Mouse (Mus musculus) cortical plate, adult 2 months (tissue): ENCODE measurements around the gene Polr2l. TPM values are rescaled to one million over a fixed set of nuclear protein-coding genes. Genes with fewer than 3 reads are reported as not detected.
A peak's percentile ranks its signal among the peaks of the same experiment; 100 is the strongest.

Experiments used
- H3K27ac ChIP-seq: fragments of 200-500 bp; 2 replicates; pipeline ENCODE4 v1.5.1; 2012; ENCODE audit warnings: low read length, control low read depth, inconsistent platforms; ENCODE audit not compliant: insufficient read depth
- H3K4me1 ChIP-seq: fragments of 200-500 bp; 2 replicates; pipeline ENCODE4 v1.6.1; 2011; ENCODE audit warnings: low read length; ENCODE audit not compliant: control insufficient read depth, insufficient read depth
- H3K4me3 ChIP-seq: fragments of 200-500 bp; 2 replicates; pipeline ENCODE4 v1.5.1; 2011; ENCODE audit warnings: mild to moderate bottlenecking, low read length, control low read depth; ENCODE audit not compliant: insufficient read depth
- CTCF ChIP-seq: fragments of 200-500 bp; IDR thresholded peaks from 2 replicates; pipeline ENCODE4 v1.5.1; 2011; ENCODE audit warnings: mild to moderate bottlenecking, control low read depth, low read length; ENCODE audit not compliant: insufficient read depth; ENCODE audit errors: extremely low read depth
- POLR2A ChIP-seq: fragments of 200-500 bp; IDR thresholded peaks from 2 replicates; pipeline ENCODE4 v1.6.1; 2011; ENCODE audit warnings: mild to moderate bottlenecking, low read length, control low read depth; ENCODE audit not compliant: insufficient read depth; ENCODE audit errors: extremely low read depth
- polyA plus RNA-seq: library from polyadenylated mRNA; depleted of rRNA; stranded (reverse); fragments of >200 nt; gene quantifications from 2 replicates; pipeline ENCODE4 v1.2.3, GENCODE M21; 2012

The Polr2l gene
- polyA plus RNA-seq, 1 experiment: 52.1 TPM

GRCm38 (mm10) chr7:141437178-141438120 is 37.5 kb downstream of the Polr2l start, which contains the start of gene Slc25a22:
Gene Slc25a22 (minus strand): TSS chr7:141437892.
- Histone ChIP-seq H3K4me1 (peaks cover 6% of the 10 kb centered on the region), H3K4me3 (peak within 1 kb of the TSS; percentile 75), H3K27ac (peak within 1 kb of the TSS; percentile 79)
- peak; percentile 72 for TF ChIP-seq POLR2A
- peak; percentile 53 for TF ChIP-seq CTCF

DNA sequence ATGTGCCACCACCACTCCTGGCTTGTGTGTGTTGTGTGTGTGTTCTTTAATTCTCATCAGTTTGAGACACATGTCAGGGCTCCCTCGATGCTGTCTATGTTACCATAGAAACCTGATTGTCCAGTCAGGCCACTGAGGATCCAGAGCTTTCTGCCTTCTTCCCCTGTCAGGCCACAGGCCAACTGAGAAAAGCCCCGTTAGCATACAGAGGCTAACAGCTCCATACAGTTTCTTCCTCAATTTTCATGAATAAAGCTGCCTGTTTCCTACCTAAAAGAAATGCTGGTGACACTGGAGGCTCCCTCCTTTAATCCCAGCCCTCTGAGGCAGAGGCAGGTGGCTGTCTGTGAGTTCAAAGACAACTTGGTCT is 38.4 kb downstream of the Polr2l start:
- peak overlapping the region; percentile 75; the same call in 1 of the 2 replicates for H3K4me3 ChIP-seq
- no peak overlapping the region for H3K27ac ChIP-seq
- peaks cover 6% of the 10 kb centered on the region for H3K4me1 ChIP-seq
- TF ChIP-seq CTCF: no peak
- no peak for TF ChIP-seq POLR2A

- TF ChIP-seq POLR2A (no peak), CTCF (no peak)
- Histone ChIP-seq H3K27ac (peak overlapping the region; percentile 50; the same call in 1 of the 2 replicates), H3K4me1 (peaks cover 6% of the 10 kb centered on the region), H3K4me3 (peak overlapping the region; percentile 48; the same call in 1 of the 2 replicates)
Measured at GRCm38 (mm10) chr7:141435856-141436522, 38.9 kb downstream of the Polr2l start.

GRCm38 (mm10) chr7:141435129-141435855 is 39.6 kb downstream of the Polr2l start:
- peak; percentile 83; the same call in 1 of the 2 replicates for TF ChIP-seq POLR2A
- TF ChIP-seq CTCF: no peak
- Histone ChIP-seq H3K4me1 (peaks cover 6% of the 10 kb centered on the region), H3K4me3 (peak overlapping the region; percentile 48), H3K27ac (peak overlapping the region; percentile 50; the same call in 1 of the 2 replicates)

DNA sequence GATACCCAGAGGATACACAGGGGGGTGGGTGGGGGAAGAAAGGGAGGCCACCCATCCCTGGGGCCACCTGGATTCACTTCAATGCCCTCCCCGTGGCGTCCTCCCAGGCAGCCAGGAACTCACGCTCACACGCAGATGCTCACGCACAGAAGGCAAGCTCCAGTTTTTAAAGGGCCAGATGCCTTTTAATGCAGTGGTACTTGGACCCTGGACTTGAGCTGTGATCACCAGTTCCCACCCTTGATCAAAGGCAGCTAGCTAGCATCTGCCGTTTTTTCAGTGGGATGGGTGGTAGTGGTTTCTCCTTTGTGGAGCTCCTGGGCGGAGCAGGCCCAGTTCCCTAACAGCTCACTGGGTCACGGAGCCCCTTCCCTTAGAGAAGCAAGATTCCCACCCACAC is 40.5 kb downstream of the Polr2l start:
- Histone ChIP-seq H3K27ac (0 out of 2 replicates have a peak overlapping the region, but pooled peaks have one; percentile 22), H3K4me3 (peak overlapping the region; percentile 48), H3K4me1 (peaks cover 6% of the 10 kb centered on the region)
- peak; percentile 64; the same call in 1 of the 2 replicates for TF ChIP-seq POLR2A
- TF ChIP-seq CTCF: no peak

GRCm38 (mm10) chr7:141433517-141434400 is 41.2 kb downstream of the Polr2l start:
- Histone ChIP-seq H3K27ac (no peak overlapping the region), H3K4me1 (peaks cover 6% of the 10 kb centered on the region), H3K4me3 (peak overlapping the region; percentile 48)
- no peak for TF ChIP-seq POLR2A
- no peak for TF ChIP-seq CTCF

- TF ChIP-seq POLR2A (no peak), CTCF (no peak)
Measured at GRCm38 (mm10) chr7:141432741-141433516, 42.0 kb downstream of the Polr2l start.

DNA sequence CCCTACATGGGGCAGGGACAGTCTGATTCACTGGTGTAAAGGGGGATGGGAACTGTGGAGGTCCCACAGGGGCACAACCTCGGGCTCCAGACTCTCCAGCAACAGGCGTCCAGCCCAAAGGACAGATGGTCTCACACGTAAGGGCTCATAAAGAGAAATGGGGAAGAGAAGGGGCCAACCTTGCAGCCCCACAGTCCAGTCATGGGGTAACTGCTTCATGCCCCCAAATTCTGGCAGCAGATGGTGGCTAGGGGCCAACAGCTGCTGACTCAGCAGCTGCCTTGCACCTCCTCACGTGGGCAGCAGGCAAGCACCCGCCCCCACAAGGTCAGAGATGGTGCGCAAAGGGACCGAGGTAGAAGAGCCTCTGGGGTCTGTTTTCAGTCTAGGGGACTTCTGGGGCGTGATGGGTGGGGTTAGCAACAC is 42.7 kb downstream of the Polr2l start:
- Histone ChIP-seq H3K4me1 (peaks cover 6% of the 10 kb centered on the region), H3K4me3 (no peak overlapping the region), H3K27ac (no peak overlapping the region)
- no peak for TF ChIP-seq CTCF

More at GRCm38 (mm10) chr7:141432741-141433516, 42.0 kb downstream of the Polr2l start:
- Histone ChIP-seq H3K4me1 (peaks cover 6% of the 10 kb centered on the region), H3K27ac (no peak overlapping the region), H3K4me3 (peak overlapping the region; percentile 48; the same call in 1 of the 2 replicates)
